Mouse (Mus musculus) liver, adult 2 months (tissue): ENCODE results near the gene Dmbx1.

Source experiments
- CTCF ChIP-seq: fragments of 200-500 bp; IDR thresholded peaks from 2 replicates; pipeline ENCODE4 v1.5.1; 2011; ENCODE audit warnings: low read depth, low read length, control low read depth
- POLR2A ChIP-seq: fragments of 200-500 bp; IDR thresholded peaks from 2 replicates; pipeline ENCODE4 v1.6.1; 2011; ENCODE audit warnings: low read length, control low read depth; ENCODE audit not compliant: insufficient read depth; ENCODE audit errors: extremely low read depth

GRCm38 (mm10) chr4:115922688-115923087 is 17.0 kb downstream of the Dmbx1 start:
- no peak for TF ChIP-seq CTCF
- TF ChIP-seq POLR2A: no peak
